Mouse (Mus musculus): ENCODE measurements around the gene Cep70. TPM values are rescaled to one million over a fixed set of nuclear protein-coding genes. Genes with fewer than 3 reads are reported as not detected.

Cep70 gene
- 11.4 TPM for total RNA-seq (2023)

GRCm38 (mm10) chr9:99243190-99243894 is at the start of gene Cep70:
TSS of gene Cep70 (plus strand) at chr9:99243367.

DNA sequence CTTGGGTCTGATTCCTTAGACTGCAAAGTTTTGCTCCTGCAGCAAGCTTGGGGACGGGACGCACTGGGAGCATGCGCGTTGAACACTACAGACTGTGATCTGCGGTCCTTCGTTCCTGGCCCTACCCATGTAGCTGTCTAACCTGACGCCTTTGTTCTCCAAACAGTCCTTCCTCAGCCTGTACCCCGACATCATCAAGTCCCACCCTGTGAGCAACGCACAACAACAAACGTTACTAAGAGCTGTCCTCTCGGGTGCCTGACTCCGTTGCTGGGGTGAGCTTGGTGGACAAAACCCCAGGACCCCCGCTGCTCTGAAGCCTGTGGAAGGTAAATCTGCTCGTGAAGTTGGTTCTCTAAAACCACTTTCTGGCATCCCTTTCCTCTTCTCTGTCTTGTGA is 6.0 kb upstream of the Cep70 start, which contains the start of gene Faiml:
Gene Faiml, minus strand, starts transcription at position 101 of the 400 bp plus-strand sequence.

Other genes with a start within 250 kb of the Cep70 start
- gene Gm1123, start 207.7 kb upstream of the Cep70 start, total RNA-seq (2023) = 0.50 TPM
- gene Pik3cb, start 102.7 kb upstream of the Cep70 start, total RNA-seq (2023) = 8.9 TPM
- gene Faiml, start 6.1 kb upstream of the Cep70 start, total RNA-seq (2023) = not detected
- not detected for gene Esyt3, start 115.2 kb downstream of the Cep70 start, total RNA-seq (2023)
- gene Mras, start 194.0 kb downstream of the Cep70 start, total RNA-seq (2023) = 1.4 TPM
- gene Nme9, start 208.1 kb downstream of the Cep70 start, total RNA-seq (2023) = not detected

Data from CD4-positive naive resting alpha-beta T cell, adult 57 days (primary cell).